Mouse (Mus musculus): ENCODE data around the gene Taf5l. TPM values are rescaled to one million over a fixed set of nuclear protein-coding genes. Genes with fewer than 3 reads are reported as not detected.
"Not testable (repeated sequence)": the region's sequence is repeated elsewhere in the genome, so short reads cannot be mapped to it uniquely, and the experiment has no call there.

The Taf5l gene
- total RNA-seq (2021): 10 to 100 TPM; 15.5 to 15.6 TPM
- long read RNA-seq, experiment 1, transcript Taf5l-202 (5 exons, 2,973 nt): major isoform, 37 of 46 reads
- long read RNA-seq, experiment 1, partial matches to known transcripts: 0 of 46 reads
- long read RNA-seq, experiment 1, other reads (novel, unspliced or antisense): 6 of 46 reads
- long read RNA-seq, experiment 2, transcript Taf5l-202 (5 exons, 2,973 nt): major isoform, 31 of 43 reads
- long read RNA-seq, experiment 2, partial matches to known transcripts: 5 of 43 reads
- long read RNA-seq, experiment 2, other reads (novel, unspliced or antisense): 3 of 43 reads

DNA sequence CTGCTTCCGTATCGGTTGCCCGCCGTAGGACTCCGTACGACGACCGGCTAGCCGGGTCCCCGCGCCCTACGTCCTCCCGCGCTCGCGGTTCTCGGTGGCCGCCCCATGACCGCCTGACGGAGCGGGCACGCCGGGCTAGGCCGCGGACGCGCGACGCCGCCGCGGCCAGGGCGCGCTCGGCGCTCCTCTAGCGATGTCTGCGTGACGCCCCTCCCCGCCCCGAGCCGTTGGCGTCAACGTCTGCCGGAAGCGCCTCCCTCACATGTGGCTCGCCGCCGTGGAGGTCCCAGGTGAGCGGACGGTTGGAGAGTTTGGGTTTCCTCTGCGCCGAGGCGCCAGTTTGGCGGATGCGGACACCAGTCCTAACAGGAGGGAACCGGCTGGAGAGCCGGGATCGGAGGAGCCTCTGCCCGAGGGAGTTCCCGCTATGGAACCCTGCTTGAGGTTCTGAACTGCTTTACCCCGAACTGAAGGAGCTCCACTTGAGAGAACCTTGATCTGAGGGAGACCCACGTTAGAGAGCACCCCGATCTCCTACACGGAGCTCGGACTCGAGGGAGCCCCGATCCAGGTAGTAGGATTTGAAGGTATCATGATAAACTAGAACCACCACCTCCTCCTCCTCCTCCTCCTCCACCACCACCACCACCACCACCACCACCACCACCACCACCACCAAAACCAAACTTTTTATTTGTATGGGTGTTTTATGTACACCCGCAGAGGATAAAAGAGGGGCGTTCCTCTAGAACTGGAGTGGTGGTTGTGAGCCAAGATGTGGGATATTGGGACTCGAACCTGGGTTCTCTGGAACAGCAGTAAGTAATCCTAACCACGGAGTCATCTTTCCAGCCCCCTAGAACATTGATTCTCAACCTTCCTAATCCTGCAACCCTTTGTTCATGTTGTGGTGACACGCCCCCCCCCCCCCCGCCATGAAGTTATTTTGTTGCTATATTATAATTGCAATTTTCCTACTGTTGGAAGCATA lies at the start of gene Taf5l, which contains the start of gene Urb2:
Gene Taf5l (minus strand): TSS at position 161 of the 991 bp plus-strand sequence.
Gene Urb2 (plus strand): TSS at position 272 of the 991 bp plus-strand sequence.
- peak; percentile 93 for DNase-seq

DNA sequence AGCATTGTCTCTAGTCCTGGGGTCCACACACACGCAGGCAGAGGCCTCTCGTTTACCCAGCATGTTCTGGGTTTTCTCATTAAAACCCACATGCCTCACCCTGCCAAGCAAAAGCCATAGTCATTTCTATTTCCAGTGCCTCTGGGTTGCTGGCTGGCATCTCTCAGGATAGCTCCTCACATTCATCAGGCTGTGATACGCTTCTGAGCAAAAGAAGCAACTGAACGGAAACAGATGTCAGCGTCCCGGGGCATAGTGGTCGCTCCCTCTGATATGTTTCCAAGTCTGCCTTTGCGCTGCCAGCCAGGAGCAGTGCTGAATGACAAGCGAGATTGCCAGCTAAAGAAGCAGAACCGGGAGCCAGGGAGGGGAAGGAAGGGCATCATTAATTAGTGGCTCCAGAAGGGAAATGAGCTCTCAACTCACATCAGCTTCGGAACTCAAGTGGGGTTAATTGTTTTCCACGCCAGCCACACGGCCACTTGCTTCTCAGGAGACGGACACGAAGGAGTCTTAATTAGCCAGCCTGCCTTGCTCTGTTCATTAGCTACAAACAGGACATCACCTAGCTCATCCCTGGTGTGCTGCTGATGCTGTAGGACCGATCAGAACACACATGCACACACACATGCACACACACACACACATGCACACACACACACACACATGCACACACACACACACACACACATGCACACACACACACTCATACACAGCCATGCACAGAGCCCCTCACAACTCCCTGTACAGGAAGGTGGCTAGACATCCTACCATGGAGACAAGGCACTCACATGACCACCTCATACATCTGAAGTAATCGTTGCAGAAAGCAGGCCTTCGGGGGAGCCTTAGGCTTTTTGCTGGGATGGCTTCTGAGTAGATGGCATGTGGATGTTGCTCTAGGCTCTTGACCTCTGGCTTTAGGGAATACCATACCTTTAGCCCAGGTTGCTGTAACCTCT lies 49.4 kb upstream of the Taf5l start:
- no peak for DNase-seq

DNA sequence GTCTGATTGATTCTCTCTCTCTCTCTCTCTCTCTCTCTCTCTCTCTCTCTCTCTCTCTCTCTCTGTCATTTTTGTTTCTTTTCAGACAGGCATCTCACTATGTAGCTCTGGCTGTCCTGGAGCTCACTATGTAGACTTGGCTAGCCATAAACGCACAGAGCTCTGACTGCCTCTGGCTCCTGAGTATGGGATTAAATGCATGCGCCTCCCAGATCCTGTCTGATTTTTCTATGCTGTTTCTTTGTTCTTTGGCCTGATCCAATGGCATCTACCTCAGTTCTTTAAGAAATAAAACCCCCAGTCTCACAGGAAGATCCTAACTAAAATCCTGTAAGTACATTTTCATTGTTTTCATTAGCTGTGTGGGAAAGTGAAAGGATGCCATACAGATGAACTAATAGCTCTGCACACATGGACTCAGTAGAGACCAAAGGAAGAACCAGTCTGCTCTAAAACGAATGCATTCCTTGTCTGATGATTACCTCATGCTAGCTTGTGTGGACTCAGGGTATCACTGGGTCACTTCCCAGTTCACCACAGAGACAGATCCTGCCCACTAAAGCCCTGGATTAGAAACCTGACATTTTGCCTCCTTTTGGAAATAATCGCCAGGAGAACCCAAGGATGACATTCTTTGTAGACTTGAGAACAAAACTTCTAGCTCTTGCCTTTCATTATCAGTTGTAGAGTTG lies 46.0 kb upstream of the Taf5l start:
- no peak for DNase-seq

DNA sequence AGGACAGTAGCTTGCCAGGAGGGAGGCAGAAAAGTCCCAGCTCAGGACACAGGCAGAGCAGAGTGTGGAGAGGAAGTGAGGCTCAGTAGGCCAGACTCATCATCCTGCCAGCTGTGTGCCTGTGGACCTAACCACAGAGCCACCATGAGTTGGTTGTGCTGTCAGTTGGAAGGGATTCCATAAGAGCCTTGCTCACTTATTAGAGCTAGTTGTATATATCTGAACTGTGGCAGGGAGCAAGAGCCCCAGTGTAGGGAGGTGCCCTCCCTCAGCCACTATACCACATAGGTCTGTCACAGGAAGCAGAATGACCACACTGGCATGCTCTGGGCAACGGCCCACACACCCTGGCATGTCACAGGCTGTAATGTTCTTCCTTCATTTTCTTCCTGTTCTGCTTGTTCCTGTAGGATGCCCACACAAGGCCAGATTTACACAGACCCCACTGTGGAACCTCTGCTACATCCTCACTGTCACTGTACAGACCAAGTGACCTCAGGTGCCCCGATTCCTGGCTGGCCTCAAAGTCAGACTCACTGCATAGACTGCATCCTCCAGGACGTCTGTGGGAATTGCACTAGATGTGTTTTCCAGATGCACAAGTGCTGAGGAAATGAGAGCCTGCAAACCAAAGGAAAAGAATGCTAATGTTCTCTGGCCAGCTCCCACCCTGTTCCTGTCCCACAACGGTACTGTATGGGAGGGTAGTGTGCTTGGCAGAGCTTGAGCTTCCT lies 45.3 kb upstream of the Taf5l start:
- DNase-seq: peak; percentile 20

DNA sequence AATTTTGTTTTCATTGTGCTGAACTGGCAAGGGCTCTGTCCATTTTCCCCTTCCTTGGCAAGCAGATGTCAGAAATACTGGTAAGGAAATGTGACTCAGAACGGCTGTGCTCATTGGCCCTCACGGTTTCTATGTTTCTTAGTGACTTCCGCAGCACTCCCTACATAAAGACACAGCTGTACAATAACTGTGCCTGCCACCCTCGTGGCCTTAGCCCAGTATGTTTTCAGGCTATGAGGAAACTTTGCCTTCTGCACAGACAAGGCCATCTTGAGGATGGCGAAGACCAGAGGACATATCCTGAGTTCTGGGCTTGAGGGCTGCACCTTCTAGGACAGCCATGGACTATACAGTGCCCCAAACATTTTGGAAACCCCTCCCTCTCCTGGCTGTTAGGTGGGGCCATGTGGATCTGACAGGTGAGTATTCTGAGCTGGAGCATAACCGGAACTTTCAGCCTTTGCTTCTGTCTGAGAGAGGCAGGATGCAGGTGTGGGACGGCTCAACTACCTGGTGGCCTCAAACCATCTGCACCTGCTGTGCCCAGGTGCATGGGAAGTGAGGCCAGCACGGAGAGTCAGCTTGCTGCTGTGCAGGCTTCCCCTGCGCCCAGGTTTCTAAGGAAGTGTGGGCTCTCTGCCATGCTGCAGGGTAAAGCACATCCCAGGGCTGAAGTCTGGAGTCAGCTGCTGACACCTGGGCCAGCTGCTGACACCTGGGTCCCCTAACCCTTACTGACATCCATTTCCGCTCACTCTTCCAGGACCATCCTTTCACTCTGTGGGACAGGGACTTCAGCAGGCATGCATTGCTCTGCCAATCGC lies 35.8 kb upstream of the Taf5l start:
- no peak for DNase-seq

DNA sequence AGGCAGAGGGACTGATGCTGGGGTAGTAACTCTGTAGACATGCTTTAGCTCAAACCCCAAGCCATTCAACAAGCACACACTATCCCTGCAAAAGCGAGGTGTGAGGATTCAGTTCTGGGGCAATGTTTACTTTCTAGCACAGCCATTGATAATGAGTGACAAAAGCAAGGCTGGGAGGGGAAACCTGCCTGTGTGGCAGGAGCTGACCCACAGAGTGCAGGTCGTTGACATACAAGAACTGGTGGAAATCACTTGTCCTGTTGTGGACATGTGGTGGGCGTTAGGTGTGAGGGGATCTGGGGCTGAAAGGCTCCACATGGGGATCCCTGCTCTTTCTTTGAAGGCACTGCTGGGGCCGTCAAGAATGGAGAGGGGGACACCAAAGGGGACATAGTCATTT lies 31.4 kb upstream of the Taf5l start:
- DNase-seq: no peak

DNA sequence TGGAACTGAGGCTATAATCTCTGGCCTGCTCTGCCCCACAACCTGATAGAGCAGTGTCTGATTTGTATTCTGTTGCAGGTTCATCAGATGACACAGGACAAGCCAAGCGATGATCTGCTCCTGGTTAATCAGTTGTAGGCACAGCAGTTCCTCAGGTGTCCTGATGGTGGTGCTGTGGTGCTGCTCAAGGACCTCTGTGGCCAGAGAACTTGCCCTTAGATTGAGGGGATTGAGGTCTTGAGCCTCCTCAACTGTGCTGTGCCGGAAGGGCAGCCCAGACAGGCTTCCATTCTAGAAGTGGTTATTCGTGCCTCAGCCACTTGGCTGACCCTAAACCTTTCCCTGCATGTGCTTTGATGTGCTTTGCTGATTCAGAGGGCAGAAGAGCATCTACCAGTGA lies 30.9 kb upstream of the Taf5l start:
- DNase-seq: peak; percentile 79

DNA sequence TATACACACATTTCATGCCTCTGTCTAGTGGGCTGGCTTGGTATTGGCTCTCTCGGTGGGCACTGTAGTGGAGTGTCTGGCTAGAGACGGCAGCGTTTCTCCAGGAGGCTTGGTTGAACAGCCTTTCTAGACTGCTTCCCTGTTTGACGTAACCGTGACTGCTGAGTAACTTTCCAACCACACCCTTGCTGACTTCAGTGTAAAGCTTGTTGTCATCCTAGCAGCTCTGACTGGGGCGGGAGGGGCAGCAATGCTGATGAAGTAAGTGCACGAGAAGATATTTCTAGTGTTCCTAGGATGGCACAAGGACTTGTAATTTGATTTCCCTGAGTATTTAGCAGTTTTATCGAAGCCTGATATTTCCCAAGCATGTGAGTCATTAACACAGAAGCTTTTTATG lies 24.7 kb upstream of the Taf5l start:
- DNase-seq: no peak

DNA sequence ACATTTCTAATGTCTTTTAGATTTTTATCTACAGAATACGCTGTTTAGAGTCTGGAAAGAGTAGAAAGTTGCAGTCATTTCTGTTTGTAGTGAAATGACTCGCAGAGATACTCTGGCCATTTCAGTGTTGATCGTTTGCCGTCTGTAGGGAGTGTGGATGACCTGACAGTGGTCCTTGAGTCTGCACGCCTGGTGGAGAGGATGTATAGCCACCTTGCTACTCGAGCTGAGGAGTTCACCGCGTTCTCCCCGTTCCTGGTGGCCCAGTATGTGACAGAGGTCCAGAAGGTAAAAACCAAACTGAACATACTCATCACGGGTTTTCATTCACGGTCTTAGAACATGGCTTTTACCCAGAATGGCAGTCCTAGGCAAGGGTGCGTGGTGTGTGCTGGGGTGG lies 23.7 kb upstream of the Taf5l start:
- no peak for DNase-seq

DNA sequence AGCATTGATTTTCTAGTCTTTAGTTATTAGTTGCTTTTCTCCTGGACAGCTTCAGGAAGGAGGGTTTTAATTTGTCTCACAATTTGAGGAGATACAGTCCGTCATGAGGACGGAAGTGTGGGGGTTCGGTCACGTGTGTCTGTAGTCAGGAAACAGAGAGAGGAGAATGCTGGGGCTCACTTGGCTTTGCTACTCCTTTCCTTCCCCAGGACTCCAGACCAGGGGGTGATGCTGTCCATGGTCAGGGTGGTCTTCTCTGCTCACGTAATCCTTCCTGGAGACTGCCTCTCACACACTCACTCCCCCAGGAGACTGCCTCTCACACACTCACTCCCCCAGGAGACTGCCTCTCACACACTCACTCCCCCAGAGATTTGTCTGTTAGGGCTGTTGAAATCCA lies 23.2 kb upstream of the Taf5l start:
- DNase-seq: no peak

DNA sequence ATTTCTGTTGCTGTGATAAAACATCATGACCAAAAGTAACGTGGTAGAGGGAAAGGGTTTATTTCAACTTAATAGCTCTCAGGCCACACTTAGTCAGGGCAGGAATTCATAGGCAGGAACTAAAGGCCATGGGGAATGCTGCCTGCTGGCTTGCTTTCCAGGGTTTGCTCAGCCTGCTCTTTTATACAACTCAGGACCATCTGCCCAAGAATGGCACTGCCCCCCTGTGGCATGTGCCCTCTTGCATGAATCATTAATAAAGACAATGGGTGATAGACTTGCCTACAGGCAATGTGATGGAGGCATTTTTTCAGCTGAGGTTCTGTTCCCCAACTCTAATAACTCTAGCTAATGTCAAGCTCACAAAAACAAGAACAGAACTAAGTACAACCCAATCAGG lies 21.0 kb upstream of the Taf5l start:
- no peak for DNase-seq

DNA sequence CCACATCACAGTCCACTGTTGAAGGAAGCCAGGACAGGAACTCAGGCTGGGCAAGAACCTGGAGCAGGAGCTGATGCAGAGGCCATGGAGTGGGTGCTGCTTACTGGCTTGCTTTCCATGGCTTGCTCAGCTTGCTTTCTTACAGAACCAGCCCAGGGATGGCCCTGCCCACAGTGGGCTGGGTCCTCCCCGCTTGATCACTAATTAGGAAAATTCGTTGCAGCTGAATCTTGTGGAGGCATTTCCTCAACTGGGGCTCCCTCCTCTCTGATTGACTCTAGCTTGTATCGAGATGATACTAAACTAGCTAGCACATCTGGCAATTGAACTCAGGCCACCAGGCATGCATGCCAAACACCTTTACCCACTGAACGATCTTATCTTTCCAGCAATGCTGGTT lies 18.2 kb upstream of the Taf5l start:
- no peak for DNase-seq

DNA sequence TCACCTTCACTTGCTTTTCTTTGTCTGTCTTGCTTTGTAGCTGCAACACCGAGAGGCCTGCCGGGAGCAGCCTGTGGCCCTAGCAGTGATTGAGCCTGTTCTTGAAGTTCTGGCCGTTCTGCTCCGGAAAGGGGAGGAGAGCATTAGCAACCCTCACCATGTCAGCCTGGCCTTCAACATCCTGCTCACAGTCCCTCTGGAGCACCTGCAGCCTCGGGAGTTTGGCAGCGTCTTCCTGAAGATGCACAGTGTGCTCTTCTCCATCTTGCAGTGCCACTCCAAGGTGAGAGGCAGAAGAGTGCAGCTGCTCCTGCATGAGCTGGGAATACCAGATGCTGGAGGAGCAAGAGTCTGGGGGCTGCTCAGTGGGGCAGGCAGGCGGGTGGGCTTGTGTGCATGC lies 16.9 kb upstream of the Taf5l start:
- DNase-seq: no peak

DNA sequence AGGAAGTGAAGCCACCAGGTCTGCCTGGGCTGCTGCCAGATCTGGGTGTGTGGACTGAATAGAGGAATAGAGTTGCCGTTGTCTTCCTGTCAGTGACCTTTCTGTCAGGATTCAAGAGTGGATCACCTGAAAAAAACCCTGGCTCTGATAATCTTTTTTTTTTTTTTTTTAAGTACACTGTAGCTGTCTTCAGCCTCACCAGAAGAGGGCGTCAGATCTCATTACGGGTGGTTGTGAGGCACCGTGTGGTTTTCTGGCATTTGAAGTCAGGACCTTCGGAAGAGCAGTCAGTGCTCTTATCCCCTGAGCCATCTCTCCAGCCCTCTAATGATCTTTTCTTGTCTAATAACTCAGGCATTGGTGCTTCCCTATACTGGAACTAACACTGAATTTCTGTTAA lies 12.2 kb upstream of the Taf5l start:
- no peak for DNase-seq

DNA sequence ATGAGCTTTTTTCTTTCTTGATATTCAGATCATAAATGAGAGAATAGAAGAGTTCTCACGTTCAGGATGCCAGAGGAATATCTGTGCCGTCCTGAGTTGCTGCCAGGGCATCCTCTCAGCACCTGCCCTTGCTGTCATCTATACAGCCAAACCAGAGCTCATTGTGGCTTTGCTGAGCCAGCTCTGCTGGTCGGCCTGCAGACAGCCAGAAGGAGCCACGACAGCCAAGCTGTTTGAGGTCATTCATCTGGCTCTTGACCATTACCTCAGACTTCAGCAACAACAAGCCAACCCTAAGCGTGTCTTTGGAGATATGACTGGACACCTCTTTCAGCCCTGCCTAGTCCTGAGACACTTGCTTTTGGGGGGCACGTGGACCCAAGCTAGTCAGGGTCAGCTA lies 6.6 kb upstream of the Taf5l start:
- DNase-seq: no peak

DNA sequence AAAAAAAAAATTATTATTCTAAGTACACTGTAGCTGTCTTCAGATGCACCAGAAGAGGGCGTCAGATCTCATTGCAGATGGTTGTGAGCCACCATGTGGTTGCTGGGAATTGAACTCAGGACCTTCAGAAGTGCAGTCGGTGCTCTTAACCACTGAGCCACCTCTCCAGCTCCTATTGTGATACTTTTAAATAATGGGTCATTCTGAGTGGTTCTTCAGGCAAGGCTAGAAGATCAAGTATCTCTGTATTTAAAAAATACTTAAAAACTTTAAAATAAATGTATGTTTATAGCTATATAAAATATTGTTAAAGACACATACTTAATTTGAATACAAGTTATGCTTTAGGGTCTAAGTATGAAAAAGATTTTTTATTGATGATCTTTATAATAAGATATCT lies 5.1 kb upstream of the Taf5l start:
- not testable (repeated sequence) for DNase-seq

DNA sequence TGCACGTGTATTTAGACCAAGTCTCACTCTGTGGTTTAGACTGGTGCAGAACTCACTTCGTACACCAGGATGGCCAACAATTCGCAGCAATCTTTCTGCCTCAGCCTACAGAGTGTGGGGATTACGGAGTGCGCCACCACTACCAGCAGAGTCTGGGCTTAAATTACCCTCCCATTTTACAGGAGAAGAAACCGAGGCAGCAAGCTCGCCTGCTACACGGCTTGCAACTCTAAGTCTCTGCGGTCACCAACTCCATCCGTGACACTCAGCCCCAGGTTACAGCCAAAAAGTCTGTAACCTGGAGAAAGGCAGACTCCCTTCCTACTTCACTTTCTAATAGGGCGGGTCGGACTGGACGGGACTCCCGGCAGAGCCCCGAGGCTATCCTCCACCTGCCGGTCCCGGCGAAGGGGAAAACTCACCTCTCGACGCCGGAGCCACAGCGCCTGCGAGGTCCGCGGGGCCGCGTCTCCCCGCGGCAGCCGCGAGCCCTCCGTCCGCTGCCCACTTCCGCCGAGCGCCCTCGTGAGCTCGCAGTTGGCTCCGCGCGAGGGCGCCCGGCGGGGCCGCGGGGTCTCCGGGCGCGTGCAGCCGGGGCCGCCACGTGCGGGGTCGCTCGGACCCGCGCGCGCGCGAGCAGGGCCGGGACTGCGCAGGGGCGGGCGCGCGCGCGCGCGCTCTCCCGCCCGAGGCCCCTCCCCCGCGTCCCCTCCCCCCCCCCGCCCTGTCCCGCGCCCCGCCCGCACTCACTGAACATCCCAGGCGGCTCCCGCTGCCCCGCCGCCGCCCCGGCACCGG lies 559 bp downstream of the Taf5l start:
- DNase-seq: peak; percentile 68

DNA sequence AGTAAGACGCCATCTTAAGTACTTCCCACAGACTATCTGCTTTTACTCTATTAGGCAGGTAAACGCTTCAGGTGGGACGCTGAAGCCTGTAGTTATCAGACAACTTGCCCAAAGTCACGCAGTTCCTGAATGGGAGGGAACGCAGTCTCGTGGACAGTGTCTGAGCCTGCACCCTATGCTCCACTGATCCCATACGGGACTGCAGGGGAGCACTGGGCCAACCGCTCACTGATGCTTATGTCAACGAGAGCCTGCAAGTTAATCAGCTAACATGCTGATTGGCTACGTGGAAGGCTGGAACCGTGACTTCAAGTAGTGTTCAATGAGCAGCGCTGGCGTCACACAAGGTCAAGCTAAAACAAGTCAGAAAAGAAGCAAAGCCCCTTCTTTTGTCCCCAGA lies 1.4 kb downstream of the Taf5l start:
- no peak for DNase-seq

DNA sequence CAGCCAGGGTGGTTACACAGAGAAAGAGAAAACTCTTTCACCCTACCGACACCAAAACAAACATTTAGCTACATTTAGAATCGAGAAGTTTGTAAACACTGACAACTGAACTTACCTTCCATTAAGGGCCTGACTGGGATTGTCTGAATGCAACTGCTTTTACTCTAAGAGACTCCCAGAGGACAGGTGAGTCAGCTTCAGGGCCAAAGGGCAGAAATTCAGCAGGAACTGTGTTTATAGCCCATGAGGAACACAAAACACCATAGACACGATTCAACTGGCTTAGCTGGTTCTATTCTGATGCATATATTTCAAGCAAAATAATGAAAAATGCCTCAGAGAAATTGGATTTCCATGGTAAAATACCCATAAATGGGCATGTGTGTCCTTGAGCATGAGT lies 6.4 kb downstream of the Taf5l start:
- no peak for DNase-seq

Measured in gastrocnemius, postnatal 10 days (tissue).